Mouse (Mus musculus): ENCODE data around the gene Btrc. TPM values are rescaled to one million over a fixed set of nuclear protein-coding genes. Genes with fewer than 3 reads are reported as not detected.

Btrc gene
- 39.2 and 40.8 TPM in 2 replicates for polyA plus RNA-seq (2015; fragmentation: Nextera tagmentation; extraction: Ambion mirVana)

- H3K9me3 ChIP-seq (replicated peaks; ENCODE audit: control insufficient read depth, low read length): no peaks in the 10 kb centered on the region
- H3K4me1 ChIP-seq (ENCODE audit: control insufficient read depth, insufficient read depth, low read length): peaks cover 7% of the 10 kb centered on the region
- no peaks in the 10 kb centered on the region for H3K36me3 ChIP-seq (ENCODE audit: control insufficient read depth, insufficient read depth, low read length)
- H3K4me3 ChIP-seq (replicated peaks; ENCODE audit: low read length): peak within 1 kb of the TSS; percentile 95
- H3K27ac ChIP-seq (ENCODE audit: low read length): peak within 1 kb of the TSS; percentile 91
- peak; percentile 99 for ATAC-seq (ENCODE audit: insufficient read depth, low FRiP score)
- H3K27me3 ChIP-seq (ENCODE audit: control insufficient read depth, insufficient read depth, low read length): no peaks in the 10 kb centered on the region
- H3K9ac ChIP-seq (ENCODE audit: low read length): peak within 1 kb of the TSS; percentile 94
- peak within 1 kb of the TSS; percentile 78 for H3K4me2 ChIP-seq (ENCODE audit: low read depth, low read length)
- under 1% methylated on average over 42 of the region's 42 CpGs for WGBS
These were observed at the start of gene Btrc for GRCm38 (mm10) chr19:45363384-45363926. Gene Btrc, plus strand, starts transcription at chr19:45363734.

- no peaks in the 10 kb centered on the region for H3K36me3 ChIP-seq (ENCODE audit: control insufficient read depth, insufficient read depth, low read length)
- 20% methylated on average over 13 of the region's 13 CpGs for WGBS
- peaks cover 15% of the 10 kb centered on the region for H3K4me1 ChIP-seq (ENCODE audit: control insufficient read depth, insufficient read depth, low read length)
- H3K27me3 ChIP-seq (ENCODE audit: control insufficient read depth, insufficient read depth, low read length): no peaks in the 10 kb centered on the region
- no peaks in the 10 kb centered on the region for H3K9me3 ChIP-seq (replicated peaks; ENCODE audit: control insufficient read depth, low read length)
- peak; percentile 42; the same call in 1 of the 2 replicates for ATAC-seq (ENCODE audit: insufficient read depth, low FRiP score)
- peak overlapping the region; percentile 29 for H3K4me2 ChIP-seq (ENCODE audit: low read depth, low read length)
- no peak overlapping the region for H3K9ac ChIP-seq (ENCODE audit: low read length)
- peak overlapping the region; percentile 36 for H3K27ac ChIP-seq (ENCODE audit: low read length)
- H3K4me3 ChIP-seq (replicated peaks; ENCODE audit: low read length): 0 out of 2 replicates have a peak overlapping the region, but pooled peaks have one; percentile 8
These were observed 46.1 kb upstream of the Btrc start for GRCm38 (mm10) chr19:45317473-45317882.

GRCm38 (mm10) chr19:45321062-45321461, 42.5 kb upstream of the Btrc start:
- H3K9me3 ChIP-seq (replicated peaks; ENCODE audit: control insufficient read depth, low read length): no peaks in the 10 kb centered on the region
- H3K36me3 ChIP-seq (ENCODE audit: control insufficient read depth, insufficient read depth, low read length): no peaks in the 10 kb centered on the region
- 56% methylated on average over 5 of the region's 5 CpGs for WGBS
- H3K27ac ChIP-seq (ENCODE audit: low read length): no peak overlapping the region
- H3K9ac ChIP-seq (ENCODE audit: low read length): no peak overlapping the region
- peaks cover 10% of the 10 kb centered on the region for H3K4me1 ChIP-seq (ENCODE audit: control insufficient read depth, insufficient read depth, low read length)
- no peak overlapping the region for H3K4me3 ChIP-seq (replicated peaks; ENCODE audit: low read length)
- H3K27me3 ChIP-seq (ENCODE audit: control insufficient read depth, insufficient read depth, low read length): no peaks in the 10 kb centered on the region
- no peak for ATAC-seq (ENCODE audit: insufficient read depth, low FRiP score)
- H3K4me2 ChIP-seq (ENCODE audit: low read depth, low read length): no peak overlapping the region

GRCm38 (mm10) chr19:45329039-45329438, 34.5 kb upstream of the Btrc start:
- Histone ChIP-seq H3K4me1 (ENCODE audit: control insufficient read depth, insufficient read depth, low read length) (peaks cover 6% of the 10 kb centered on the region; the same call in 1 of the 2 replicates), H3K27me3 (ENCODE audit: control insufficient read depth, insufficient read depth, low read length) (peaks cover 3% of the 10 kb centered on the region; the same call in 1 of the 2 replicates), H3K27ac (ENCODE audit: low read length) (no peak overlapping the region), H3K9me3 (replicated peaks; ENCODE audit: control insufficient read depth, low read length) (no peaks in the 10 kb centered on the region), H3K4me3 (replicated peaks; ENCODE audit: low read length) (no peak overlapping the region), H3K4me2 (ENCODE audit: low read depth, low read length) (no peak overlapping the region), H3K9ac (ENCODE audit: low read length) (no peak overlapping the region), H3K36me3 (ENCODE audit: control insufficient read depth, insufficient read depth, low read length) (no peaks in the 10 kb centered on the region)
- no peak for ATAC-seq (ENCODE audit: insufficient read depth, low FRiP score)
- 62% methylated on average over 3 of the region's 3 CpGs for WGBS

GRCm38 (mm10) chr19:45329748-45330298, 33.7 kb upstream of the Btrc start:
- WGBS: 18% methylated on average over 24 of the region's 24 CpGs
- ATAC-seq (ENCODE audit: insufficient read depth, low FRiP score): no peak
- Histone ChIP-seq H3K36me3 (ENCODE audit: control insufficient read depth, insufficient read depth, low read length) (no peaks in the 10 kb centered on the region), H3K4me3 (replicated peaks; ENCODE audit: low read length) (no peak overlapping the region), H3K27me3 (ENCODE audit: control insufficient read depth, insufficient read depth, low read length) (peaks cover 3% of the 10 kb centered on the region; the same call in 1 of the 2 replicates), H3K4me2 (ENCODE audit: low read depth, low read length) (peak overlapping the region; percentile 25; the same call in 1 of the 2 replicates), H3K27ac (ENCODE audit: low read length) (no peak overlapping the region), H3K9ac (ENCODE audit: low read length) (no peak overlapping the region), H3K4me1 (ENCODE audit: control insufficient read depth, insufficient read depth, low read length) (peaks cover 6% of the 10 kb centered on the region; the same call in 1 of the 2 replicates), H3K9me3 (replicated peaks; ENCODE audit: control insufficient read depth, low read length) (no peaks in the 10 kb centered on the region)

- Histone ChIP-seq H3K27me3 (ENCODE audit: control insufficient read depth, insufficient read depth, low read length) (no peaks in the 10 kb centered on the region), H3K4me1 (ENCODE audit: control insufficient read depth, insufficient read depth, low read length) (peaks cover 4% of the 10 kb centered on the region; the same call in 1 of the 2 replicates), H3K9me3 (replicated peaks; ENCODE audit: control insufficient read depth, low read length) (no peaks in the 10 kb centered on the region), H3K4me2 (ENCODE audit: low read depth, low read length) (no peak overlapping the region), H3K36me3 (ENCODE audit: control insufficient read depth, insufficient read depth, low read length) (no peaks in the 10 kb centered on the region), H3K9ac (ENCODE audit: low read length) (no peak overlapping the region), H3K27ac (ENCODE audit: low read length) (no peak overlapping the region), H3K4me3 (replicated peaks; ENCODE audit: low read length) (no peak overlapping the region)
- ATAC-seq (ENCODE audit: insufficient read depth, low FRiP score): no peak
- WGBS: 75% methylated on average over 6 of the region's 6 CpGs
These were observed 26.8 kb upstream of the Btrc start for GRCm38 (mm10) chr19:45336718-45337117.

- H3K27ac ChIP-seq (ENCODE audit: low read length): no peak overlapping the region
- H3K9me3 ChIP-seq (replicated peaks; ENCODE audit: control insufficient read depth, low read length): no peaks in the 10 kb centered on the region
- H3K4me1 ChIP-seq (ENCODE audit: control insufficient read depth, insufficient read depth, low read length): peaks cover 4% of the 10 kb centered on the region; the same call in 1 of the 2 replicates
- 45% methylated on average over 10 of the region's 10 CpGs for WGBS
- H3K4me3 ChIP-seq (replicated peaks; ENCODE audit: low read length): no peak overlapping the region
- H3K9ac ChIP-seq (ENCODE audit: low read length): no peak overlapping the region
- H3K4me2 ChIP-seq (ENCODE audit: low read depth, low read length): no peak overlapping the region
- H3K27me3 ChIP-seq (ENCODE audit: control insufficient read depth, insufficient read depth, low read length): no peaks in the 10 kb centered on the region
- no peaks in the 10 kb centered on the region for H3K36me3 ChIP-seq (ENCODE audit: control insufficient read depth, insufficient read depth, low read length)
- ATAC-seq (ENCODE audit: insufficient read depth, low FRiP score): no peak
These were observed 25.4 kb upstream of the Btrc start for GRCm38 (mm10) chr19:45338182-45338581.

- ATAC-seq (ENCODE audit: insufficient read depth, low FRiP score): no peak
- Histone ChIP-seq H3K4me3 (replicated peaks; ENCODE audit: low read length) (no peak overlapping the region), H3K27ac (ENCODE audit: low read length) (no peak overlapping the region), H3K4me1 (ENCODE audit: control insufficient read depth, insufficient read depth, low read length) (no peaks in the 10 kb centered on the region), H3K9me3 (replicated peaks; ENCODE audit: control insufficient read depth, low read length) (no peaks in the 10 kb centered on the region), H3K4me2 (ENCODE audit: low read depth, low read length) (no peak overlapping the region), H3K9ac (ENCODE audit: low read length) (no peak overlapping the region), H3K27me3 (ENCODE audit: control insufficient read depth, insufficient read depth, low read length) (no peaks in the 10 kb centered on the region), H3K36me3 (ENCODE audit: control insufficient read depth, insufficient read depth, low read length) (no peaks in the 10 kb centered on the region)
- 61% methylated on average over 5 of the region's 5 CpGs for WGBS
These were observed 19.6 kb upstream of the Btrc start for GRCm38 (mm10) chr19:45343941-45344340.

GRCm38 (mm10) chr19:45348188-45348587, 15.3 kb upstream of the Btrc start:
- Histone ChIP-seq H3K27me3 (ENCODE audit: control insufficient read depth, insufficient read depth, low read length) (no peaks in the 10 kb centered on the region), H3K9ac (ENCODE audit: low read length) (no peak overlapping the region), H3K4me1 (ENCODE audit: control insufficient read depth, insufficient read depth, low read length) (no peaks in the 10 kb centered on the region), H3K4me2 (ENCODE audit: low read depth, low read length) (no peak overlapping the region), H3K4me3 (replicated peaks; ENCODE audit: low read length) (no peak overlapping the region), H3K27ac (ENCODE audit: low read length) (no peak overlapping the region), H3K36me3 (ENCODE audit: control insufficient read depth, insufficient read depth, low read length) (no peaks in the 10 kb centered on the region), H3K9me3 (replicated peaks; ENCODE audit: control insufficient read depth, low read length) (no peaks in the 10 kb centered on the region)
- 22% methylated on average over 4 of the region's 4 CpGs for WGBS
- ATAC-seq (ENCODE audit: insufficient read depth, low FRiP score): no peak
